Mouse (Mus musculus) ES-Bruce4 (cell line): Measurements from ENCODE around the gene Slc18a2.

Experiments
- CTCF ChIP-seq: IDR thresholded peaks from one replicate; pipeline ENCODE4 v1.8.1; 2011; ENCODE audit warnings: low read depth, low read length
- EP300 ChIP-seq: IDR thresholded peaks from 2 replicates; pipeline ENCODE4 v1.6.1; 2011; ENCODE audit warnings: low read depth, low read length; ENCODE audit not compliant: insufficient read depth
- POLR2A ChIP-seq: IDR thresholded peaks from one replicate; pipeline ENCODE4 v1.8.1; 2011; ENCODE audit warnings: low read length; ENCODE audit not compliant: insufficient read depth

GRCm38 (mm10) chr19:59263171-59263570 lies 2.5 kb downstream of the Slc18a2 start:
- TF ChIP-seq POLR2A (no peak), CTCF (no peak), EP300 (no peak)
